Mouse (Mus musculus) megakaryocyte, adult 5-6 weeks (primary cell): ENCODE data around the gene Sult4a1. TPM values are rescaled to one million over a fixed set of nuclear protein-coding genes. Genes with fewer than 3 reads are reported as not detected.
"Not testable (repeated sequence)": the region's sequence is repeated elsewhere in the genome, so short reads cannot be mapped to it uniquely, and the experiment has no call there.

Experiments used
- ATAC-seq: 2 replicates; pipeline ENCODE4 v1.8.0; 2016; ENCODE audit warnings: mild to moderate bottlenecking, inconsistent platforms; ENCODE audit not compliant: poor library complexity, severe bottlenecking
- total RNA-seq, 2 experiments: library from RNA; stranded (forward) in 1 of 2; stranded (reverse) in 1 of 2; fragments of 153-499, 151-499 nt in 1 of 2; fragments of 221-1000, 200-1000 nt in 1 of 2; gene quantifications; 2 replicates each; pipeline versions ENCODE4 v1.2.3 to v1.2.4; 2015 to 2017

The Sult4a1 gene
- total RNA-seq, 2 experiments from 2014 or later, result not detected

DNA sequence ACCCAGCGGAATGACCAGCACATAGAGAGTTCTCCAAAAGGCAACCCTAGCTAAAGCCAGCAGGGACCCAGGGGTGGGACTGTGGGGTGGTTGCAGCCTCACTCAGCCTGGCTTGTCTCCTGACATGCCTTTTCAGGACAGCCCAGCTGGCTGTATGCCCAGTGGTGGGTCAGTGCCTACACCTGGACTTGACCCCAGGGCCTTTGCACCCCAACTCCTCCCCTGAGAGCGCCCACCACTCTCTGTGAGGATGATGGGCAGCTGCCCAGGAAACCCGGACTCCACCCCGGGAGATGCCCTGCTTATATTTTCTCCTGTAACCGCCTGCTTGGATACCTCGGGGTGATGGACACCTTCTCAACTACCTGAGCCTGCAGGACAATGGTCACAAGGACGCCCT is 928 bp downstream of the Sult4a1 start:
- ATAC-seq, result no peak

- ATAC-seq, result not testable (repeated sequence)
Observed at GRCm38 (mm10) chr15:84097536-84097935, 8.0 kb downstream of the Sult4a1 start.

- ATAC-seq, result no peak
Observed at GRCm38 (mm10) chr15:84096051-84096450, 9.5 kb downstream of the Sult4a1 start.

- no peak for ATAC-seq
Observed at GRCm38 (mm10) chr15:84094921-84095320, 10.6 kb downstream of the Sult4a1 start.

DNA sequence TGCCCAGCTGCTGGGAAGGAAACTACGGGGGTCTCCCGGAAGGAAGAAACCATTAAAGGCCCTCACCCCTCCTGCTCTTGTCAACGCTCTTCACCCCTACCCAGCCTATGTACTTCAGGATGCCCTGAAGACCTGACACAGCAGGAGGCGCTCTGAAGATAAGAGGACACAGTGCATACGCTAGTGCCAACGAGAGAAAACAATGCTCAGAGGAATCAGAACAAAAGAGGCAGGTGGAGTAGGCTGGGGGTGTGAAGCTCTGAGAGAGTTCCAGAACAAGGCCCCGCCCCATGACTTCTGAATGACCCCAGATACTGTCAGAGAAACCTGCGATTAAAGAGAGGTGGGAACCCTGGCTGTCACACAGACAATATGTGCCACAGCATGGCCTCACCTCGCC is 18.8 kb downstream of the Sult4a1 start:
- no peak for ATAC-seq

- no peak for ATAC-seq
Observed at GRCm38 (mm10) chr15:84086364-84086763, 19.2 kb downstream of the Sult4a1 start.

- no peak for ATAC-seq
Observed at GRCm38 (mm10) chr15:84080069-84080468, 25.5 kb downstream of the Sult4a1 start.

DNA sequence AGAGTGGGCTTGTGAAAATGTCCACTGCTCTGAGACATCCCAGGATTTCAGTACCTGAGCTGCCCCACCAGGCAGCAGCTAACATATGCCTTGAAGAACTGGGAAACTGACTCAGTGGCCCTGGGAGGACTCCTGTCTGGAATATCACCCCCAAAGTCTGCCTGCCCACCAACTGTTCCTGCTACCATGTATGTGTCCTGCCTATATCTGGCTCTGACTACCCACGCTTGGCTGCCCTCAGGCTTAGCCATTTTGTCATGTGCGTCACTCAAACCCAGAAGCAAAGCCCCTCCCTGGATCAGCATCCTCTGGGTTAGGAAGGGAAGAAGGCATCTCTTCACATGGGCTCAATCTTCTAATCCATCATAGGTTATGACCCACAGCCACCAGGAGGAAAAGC is 26.0 kb downstream of the Sult4a1 start:
- no peak for ATAC-seq

GRCm38 (mm10) chr15:84078667-84079066 is 26.9 kb downstream of the Sult4a1 start:
- no peak for ATAC-seq

DNA sequence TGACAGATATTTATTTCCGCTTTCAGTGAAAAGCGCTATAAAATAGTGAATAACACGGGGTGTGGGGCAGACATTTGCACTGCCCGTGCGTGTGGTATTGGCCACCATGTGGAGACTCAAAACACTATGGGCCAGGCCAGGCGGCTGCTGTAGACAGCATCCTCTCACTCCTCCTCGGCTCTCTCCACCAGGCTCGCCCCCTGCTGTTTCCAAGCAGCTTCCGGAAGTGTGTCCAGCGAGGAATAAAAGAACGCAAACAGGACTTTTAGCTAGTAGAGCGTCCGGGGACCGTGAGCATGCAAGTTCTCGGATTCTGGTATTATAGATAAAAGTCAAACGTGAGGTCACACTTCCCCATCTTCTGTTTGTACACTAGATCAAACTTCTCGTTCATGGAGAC is 28.4 kb downstream of the Sult4a1 start:
- no peak for ATAC-seq

GRCm38 (mm10) chr15:84074705-84075185 is 30.8 kb downstream of the Sult4a1 start:
- ATAC-seq, result no peak

DNA sequence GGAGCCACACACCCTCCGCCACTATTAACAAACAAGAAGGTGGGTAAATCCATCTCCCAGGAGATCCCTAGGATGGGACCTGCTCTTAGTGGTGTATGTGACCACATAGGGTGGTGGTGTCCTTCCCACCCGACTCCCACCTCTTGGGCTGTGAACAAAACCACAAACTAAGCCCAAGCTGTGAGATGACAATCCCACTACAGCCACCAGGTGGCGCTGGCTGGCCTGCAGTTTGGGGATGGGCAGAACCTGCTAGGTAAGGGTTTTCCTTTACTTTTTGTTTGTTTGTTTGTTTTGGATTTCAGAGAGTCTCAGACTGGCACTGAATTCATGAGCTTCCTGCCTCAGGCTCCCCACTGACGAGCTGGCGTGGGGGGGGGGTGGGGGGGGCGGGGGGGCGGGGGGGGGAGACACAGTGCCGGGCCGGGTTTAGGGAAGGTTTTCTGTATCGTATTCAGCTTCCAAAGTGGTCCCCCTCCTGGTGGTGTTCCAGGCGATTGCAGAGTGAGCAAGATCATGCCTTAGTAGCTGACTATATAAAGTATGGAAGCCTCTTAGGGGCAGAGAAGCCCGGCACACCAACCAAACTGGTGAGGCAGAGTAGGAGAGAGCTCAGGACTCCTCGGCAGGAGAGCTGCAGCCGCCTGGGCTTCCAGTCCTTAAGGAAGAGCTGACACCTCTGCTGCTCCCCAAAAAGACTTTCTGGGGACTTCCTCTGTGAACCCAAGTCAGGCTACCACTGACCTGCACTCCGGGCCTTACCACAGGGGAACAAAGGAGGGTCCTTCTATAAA is 31.4 kb downstream of the Sult4a1 start:
- no peak for ATAC-seq

DNA sequence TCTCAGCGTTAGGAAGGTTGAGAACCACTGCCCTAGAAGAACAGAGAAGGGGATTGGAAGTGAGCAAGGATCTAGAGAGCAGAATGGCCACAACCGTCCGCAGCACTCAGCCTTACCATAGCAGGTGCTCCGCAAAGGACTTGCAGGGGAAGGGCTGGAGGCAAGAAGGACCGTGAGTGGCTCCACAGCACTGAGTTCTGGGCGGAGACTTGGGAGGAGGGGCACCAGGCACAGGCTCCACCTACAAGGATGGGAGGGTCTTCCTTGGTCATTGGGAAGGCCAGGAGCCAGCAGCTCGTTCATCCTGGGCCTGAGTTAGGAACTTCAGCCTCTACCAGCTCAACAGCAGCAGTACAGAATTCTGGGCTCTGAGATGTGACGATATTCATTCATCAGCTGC is 32.5 kb downstream of the Sult4a1 start:
- no peak for ATAC-seq

DNA sequence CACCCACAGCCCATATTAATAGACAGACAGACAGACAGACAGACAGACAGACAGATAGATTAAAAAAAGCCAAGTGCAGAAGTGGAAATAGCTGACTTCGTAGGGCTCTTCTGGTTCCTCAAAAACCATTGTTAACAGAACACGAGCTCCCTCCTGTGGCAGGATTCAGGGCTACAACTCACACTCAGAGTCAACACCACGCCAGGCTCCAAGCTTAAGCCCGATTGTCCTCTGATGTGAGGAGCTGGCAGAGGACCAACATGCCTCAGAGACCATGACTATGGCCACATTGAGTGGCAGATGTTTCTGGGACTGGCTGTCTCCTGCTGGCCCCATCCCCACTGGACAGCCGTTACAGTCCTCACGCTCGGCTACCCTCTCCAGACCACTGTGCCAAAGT is 33.3 kb downstream of the Sult4a1 start:
- ATAC-seq, result peak; percentile 49; the same call in 1 of the 2 replicates

DNA sequence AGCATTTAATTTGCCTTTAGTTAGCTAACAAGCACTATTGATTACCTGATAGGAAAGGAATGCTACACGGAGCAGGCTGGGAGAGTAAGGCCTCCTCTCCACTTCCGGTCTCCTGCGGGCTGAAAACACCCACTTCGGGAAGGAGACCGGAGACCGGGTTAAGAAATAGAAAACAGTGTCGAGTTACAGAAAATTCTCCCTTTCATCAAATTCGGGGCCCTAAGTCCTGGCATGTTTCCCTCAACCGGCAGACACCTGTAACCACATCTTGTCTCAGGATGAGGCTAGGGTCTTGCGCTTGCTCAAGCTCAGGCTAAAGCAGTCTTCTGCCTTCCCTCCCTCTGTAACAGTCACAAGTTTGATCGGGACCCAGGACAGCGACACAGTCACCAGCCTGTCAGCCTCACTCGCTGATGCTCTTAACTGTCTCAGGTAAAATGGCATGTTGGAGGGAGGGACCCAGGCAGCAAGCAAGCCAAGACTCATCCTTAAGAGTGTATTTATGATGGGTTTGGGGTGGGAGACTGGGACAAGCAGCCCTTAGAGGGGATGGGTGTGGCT is 35.4 kb downstream of the Sult4a1 start:
- no peak for ATAC-seq

GRCm38 (mm10) chr15:84069455-84070050 is 36.0 kb downstream of the Sult4a1 start:
- ATAC-seq, result no peak

DNA sequence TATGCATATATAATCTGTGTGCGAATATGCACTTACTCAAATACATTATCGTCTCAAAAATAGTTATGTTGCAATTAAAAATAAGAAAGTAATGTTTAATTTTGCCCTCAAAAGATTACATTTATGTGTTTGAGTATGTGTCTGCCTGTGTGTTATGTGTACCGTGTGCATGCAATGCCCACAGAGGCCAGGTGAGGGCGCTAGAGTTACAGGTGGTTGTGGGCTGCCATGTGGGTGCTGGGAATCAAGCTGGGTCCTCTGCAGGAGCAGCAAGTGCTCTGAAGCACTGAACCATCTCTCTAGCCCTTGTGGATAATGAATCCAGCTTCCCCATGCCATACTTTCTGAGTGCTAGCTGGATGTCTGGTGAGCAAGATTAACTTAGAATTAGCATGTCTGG is 39.9 kb downstream of the Sult4a1 start:
- ATAC-seq, result no peak

DNA sequence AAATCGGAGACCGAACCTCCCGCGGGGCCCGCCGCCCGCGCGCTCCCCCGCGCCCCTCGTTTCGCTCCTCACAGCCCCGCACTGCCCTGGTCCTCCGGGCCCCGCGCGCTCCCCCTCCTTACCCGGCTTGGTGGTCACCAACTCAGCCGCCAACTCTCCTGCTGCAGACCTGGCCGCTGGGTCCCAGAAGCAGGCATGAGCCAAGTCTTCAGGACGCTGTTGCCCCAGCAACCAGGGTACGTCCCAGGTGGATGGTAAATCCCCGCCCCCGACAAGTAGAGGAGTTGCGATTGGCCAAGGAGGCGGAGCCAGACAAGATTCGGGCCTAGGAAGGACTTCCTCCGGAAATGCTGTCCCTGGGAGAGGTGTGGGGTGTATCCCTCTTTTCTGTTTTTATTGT is 40.4 kb downstream of the Sult4a1 start, which contains the start of gene Efcab6:
Gene Efcab6, minus strand, starts transcription at position 240 of the 400 bp plus-strand sequence.
- ATAC-seq, result no peak

GRCm38 (mm10) chr15:84058841-84059240 is 46.7 kb downstream of the Sult4a1 start:
- no peak for ATAC-seq

GRCm38 (mm10) chr15:84056083-84056482 is 49.5 kb downstream of the Sult4a1 start:
- ATAC-seq, result no peak

DNA sequence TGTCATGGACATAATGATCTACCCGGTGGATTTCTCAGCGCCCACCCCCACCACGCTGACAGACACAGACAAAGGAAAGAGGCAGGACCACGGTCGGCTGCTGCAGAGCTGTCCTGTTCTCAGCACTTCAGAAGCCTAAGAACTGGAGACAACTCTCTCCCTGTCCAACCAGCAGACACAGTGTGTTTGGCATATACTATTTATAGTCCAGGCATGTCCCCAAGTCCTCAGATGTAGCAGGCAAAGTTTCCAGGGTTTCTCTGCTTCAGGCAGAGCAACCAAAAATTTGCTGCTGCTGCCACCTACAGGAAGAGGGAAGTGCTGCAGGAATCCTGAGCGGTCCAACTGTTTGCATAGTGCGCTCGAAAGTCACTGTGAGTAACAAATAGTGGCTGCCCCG is 51.7 kb downstream of the Sult4a1 start:
- ATAC-seq, result no peak

DNA sequence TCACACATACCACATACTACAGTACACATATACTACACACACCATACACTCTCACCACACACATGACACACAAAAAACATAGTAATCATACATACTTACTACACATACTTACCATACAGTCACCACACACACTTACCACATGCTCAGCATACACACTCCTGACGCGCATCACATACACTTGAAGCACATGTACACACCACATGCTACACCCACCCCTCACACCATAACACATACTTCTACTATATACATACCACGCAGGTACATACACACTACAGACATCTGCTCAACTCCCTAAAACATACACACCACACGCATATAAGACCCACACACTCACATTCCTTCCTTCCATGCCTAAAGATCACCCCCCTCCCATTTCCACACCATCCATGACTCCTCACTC is 52.3 kb downstream of the Sult4a1 start:
- no peak for ATAC-seq
